Comparison of ENCODE assay signal across 23 mouse cellular contexts in the genomic region with DNA sequence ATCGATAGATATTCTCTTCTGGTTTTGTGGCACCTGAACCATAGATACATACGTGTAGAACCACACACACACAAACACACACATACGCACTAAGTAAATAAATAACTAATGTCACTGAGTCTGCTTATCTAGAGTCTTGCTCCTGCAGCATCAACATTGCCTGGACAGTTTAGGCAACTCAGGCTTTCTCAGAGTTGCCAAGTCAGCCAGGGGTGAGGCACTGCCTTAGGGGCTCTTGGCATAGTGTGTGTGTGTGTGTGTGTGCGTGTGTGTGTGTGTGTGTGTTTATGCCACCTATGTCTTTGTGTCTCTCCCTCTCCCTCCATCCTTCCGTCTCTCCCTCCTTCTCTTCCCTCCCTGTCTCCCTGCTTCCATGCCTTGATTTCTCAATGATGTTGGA.
DNase-seq lines count a peak whose midpoint lies in the region; ATAC-seq and TF ChIP-seq lines count a peak whose summit lies in the region.
"Had no signal": no experiment of that assay in that cellular context is flagged by ENCODE, and none has a peak within 500 bp of the region (broad histone marks: within the 10 kb centered on the region; RNA-seq: fewer than 3 reads in every experiment).

No protein-coding gene starts in this region.

- H3K27ac ChIP-seq in liver, embryonic 12.5 days, result no peak overlapping the region
- H3K27ac ChIP-seq in liver, embryonic 14.5 days, result no peak overlapping the region
- H3K27ac ChIP-seq in liver, postnatal 0 days (ENCODE audit: low read depth), result no peak overlapping the region
- no peak overlapping the region for H3K27ac ChIP-seq in liver, embryonic 16.5 days (ENCODE audit: low read length)
- H3K27ac ChIP-seq in midbrain, embryonic 15.5 days, result no peak overlapping the region
- H3K27ac ChIP-seq: embryonic facial prominence, embryonic 10.5 days; embryonic facial prominence, embryonic 12.5 days; forebrain, embryonic 10.5 days; forebrain, embryonic 12.5 days had no signal

- H3K36me3 ChIP-seq in liver, embryonic 12.5 days, result peaks cover 81% of the 10 kb centered on the region
- H3K36me3 ChIP-seq in liver, embryonic 14.5 days (replicated peaks; ENCODE audit: control insufficient read depth, insufficient read depth, low read depth), result peaks cover 52% of the 10 kb centered on the region
- peaks cover 33% of the 10 kb centered on the region for H3K36me3 ChIP-seq in liver, postnatal 0 days (replicated peaks; ENCODE audit: insufficient read depth, low read length)
- H3K36me3 ChIP-seq in liver, embryonic 16.5 days (ENCODE audit: control insufficient read depth, insufficient read depth), result peaks cover 43% of the 10 kb centered on the region
- peaks cover 23% of the 10 kb centered on the region for H3K36me3 ChIP-seq in midbrain, embryonic 15.5 days (replicated peaks)

- no peak for TF ChIP-seq EP300 in liver, embryonic 14.5 days (IDR thresholded peaks at IDR 0.05; ENCODE audit: low read depth)
- no peak for TF ChIP-seq EP300 in liver, postnatal 0 days (IDR thresholded peaks at IDR 0.05; ENCODE audit: low read depth)

- 90% methylated on average over 5 of the region's 5 CpGs for WGBS in liver, embryonic 12.5 days (ENCODE audit: insufficient replicate concordance)
- WGBS in liver, embryonic 14.5 days (ENCODE audit: insufficient replicate concordance), result 81% methylated on average over 5 of the region's 5 CpGs
- 86% methylated on average over 5 of the region's 5 CpGs for WGBS in liver, postnatal 0 days (ENCODE audit: insufficient replicate concordance)
- 77% methylated on average over 5 of the region's 5 CpGs for WGBS in liver, embryonic 16.5 days (ENCODE audit: insufficient replicate concordance)
- 91% methylated on average over 5 of the region's 5 CpGs for WGBS in midbrain, embryonic 15.5 days

- no peak for DNase-seq in liver
- no peak for DNase-seq in liver, embryonic 14.5 days (ENCODE audit: low read depth in 3 of 3, low spot score in 3 of 3)
- no peak for DNase-seq in liver, postnatal 0 days
- DNase-seq in ovary, adult 18-20 months (ENCODE audit: low spot score), result no peak
- DNase-seq: adrenal gland, adult 8-10 months; adrenal gland, postnatal 14 days; adrenal gland, postnatal 36 days; cerebellum, adult 11-12 months; cerebellum, adult 2 months; cerebellum, adult 9-10 months; cerebellum, postnatal 10 days; cerebellum, postnatal 25 days had no signal

- no peak overlapping the region for H3K4me2 ChIP-seq in liver, embryonic 12.5 days
- no peak overlapping the region for H3K4me2 ChIP-seq in liver, embryonic 14.5 days (ENCODE audit: low read depth)
- no peak overlapping the region for H3K4me2 ChIP-seq in liver, postnatal 0 days (ENCODE audit: low read depth, low read length)
- H3K4me2 ChIP-seq in liver, embryonic 16.5 days (ENCODE audit: low read depth, low read length), result no peak overlapping the region
- H3K4me2 ChIP-seq in midbrain, embryonic 15.5 days, result no peak overlapping the region
- H3K4me2 ChIP-seq: embryonic facial prominence, embryonic 12.5 days; forebrain, embryonic 12.5 days had no signal

- TF ChIP-seq CTCF in liver, embryonic 14.5 days (IDR thresholded peaks at IDR 0.05; ENCODE audit: low read depth), result no peak
- no peak for TF ChIP-seq CTCF in liver, postnatal 0 days (IDR thresholded peaks at IDR 0.05; ENCODE audit: low read depth)

- no peak overlapping the region for H3K9ac ChIP-seq in liver, embryonic 12.5 days
- no peak overlapping the region for H3K9ac ChIP-seq in liver, embryonic 14.5 days (replicated peaks)
- H3K9ac ChIP-seq in liver, postnatal 0 days (replicated peaks), result no peak overlapping the region
- no peak overlapping the region for H3K9ac ChIP-seq in liver, embryonic 16.5 days (ENCODE audit: low read depth, low read length)
- no peak overlapping the region for H3K9ac ChIP-seq in midbrain, embryonic 15.5 days
- H3K9ac ChIP-seq: embryonic facial prominence, embryonic 12.5 days; forebrain, embryonic 12.5 days had no signal

- no peaks in the 10 kb centered on the region for H3K9me3 ChIP-seq in liver, embryonic 12.5 days (replicated peaks)
- H3K9me3 ChIP-seq in liver, embryonic 14.5 days (ENCODE audit: control insufficient read depth, low read length), result no peaks in the 10 kb centered on the region
- H3K9me3 ChIP-seq in liver, postnatal 0 days (ENCODE audit: low read length), result no peaks in the 10 kb centered on the region
- no peaks in the 10 kb centered on the region for H3K9me3 ChIP-seq in liver, embryonic 16.5 days (replicated peaks; ENCODE audit: control insufficient read depth, low read length)
- no peaks in the 10 kb centered on the region for H3K9me3 ChIP-seq in midbrain, embryonic 15.5 days
- H3K9me3 ChIP-seq: embryonic facial prominence, embryonic 10.5 days; embryonic facial prominence, embryonic 12.5 days; forebrain, embryonic 10.5 days; forebrain, embryonic 12.5 days had no signal

- no peak overlapping the region for H3K4me3 ChIP-seq in liver, embryonic 12.5 days
- H3K4me3 ChIP-seq in liver, embryonic 14.5 days (ENCODE audit: insufficient read depth in 1 of 2, low read depth in 2 of 2, low read length in 2 of 2), result no peak overlapping the region
- H3K4me3 ChIP-seq in liver, postnatal 0 days (ENCODE audit: low read depth, low read length), result no peak overlapping the region
- H3K4me3 ChIP-seq in liver, embryonic 16.5 days (ENCODE audit: low read depth, low read length), result no peak overlapping the region
- no peak overlapping the region for H3K4me3 ChIP-seq in midbrain, embryonic 15.5 days
- H3K4me3 ChIP-seq: embryonic facial prominence, embryonic 10.5 days; embryonic facial prominence, embryonic 12.5 days; erythroblast, embryonic 14.5 days; forebrain, embryonic 10.5 days; forebrain, embryonic 12.5 days had no signal

- ATAC-seq in liver, embryonic 12.5 days, result peak; percentile 48; the same call in 1 of the 2 replicates
- peak; percentile 32; the same call in 1 of the 2 replicates for ATAC-seq in liver, embryonic 14.5 days (ENCODE audit: insufficient read depth)
- ATAC-seq in liver, postnatal 0 days, result no peak
- ATAC-seq in erythroblast, adult 5-6 weeks (replicated peaks; ENCODE audit: low FRiP score, poor library complexity, severe bottlenecking), result peak; percentile 57
- ATAC-seq in liver, embryonic 16.5 days (ENCODE audit: low read depth), result peak; percentile 28; the same call in 1 of the 2 replicates
- no peak for ATAC-seq in midbrain, embryonic 15.5 days (replicated peaks)
- ATAC-seq: forebrain, embryonic 14.5 days; forebrain, embryonic 16.5 days had no signal

- H3K4me1 ChIP-seq in liver, embryonic 12.5 days, result peaks cover 38% of the 10 kb centered on the region
- peaks cover 0 to 14% of the 10 kb centered on the region in 2 experiments; a peak in 3 of 4 replicates for H3K4me1 ChIP-seq in liver, embryonic 14.5 days (replicated peaks; ENCODE audit: control insufficient read depth in 2 of 2, insufficient read depth in 2 of 2, low read length in 1 of 2)
- H3K4me1 ChIP-seq in liver, postnatal 0 days (ENCODE audit: insufficient read depth), result peaks cover 22% of the 10 kb centered on the region
- peaks cover 9% of the 10 kb centered on the region; the same call in 1 of the 2 replicates for H3K4me1 ChIP-seq in liver, embryonic 16.5 days (ENCODE audit: control insufficient read depth, low read depth, low read length)
- H3K4me1 ChIP-seq in midbrain, embryonic 15.5 days, result no peaks in the 10 kb centered on the region
- H3K4me1 ChIP-seq: embryonic facial prominence, embryonic 10.5 days; embryonic facial prominence, embryonic 12.5 days; forebrain, embryonic 10.5 days had no signal

- H3K27me3 ChIP-seq in liver, embryonic 12.5 days (replicated peaks), result no peaks in the 10 kb centered on the region
- no peaks in the 10 kb centered on the region for H3K27me3 ChIP-seq in liver, embryonic 14.5 days (ENCODE audit: control insufficient read depth, insufficient read depth, low read length)
- H3K27me3 ChIP-seq in liver, postnatal 0 days (ENCODE audit: insufficient read depth, low read length), result no peaks in the 10 kb centered on the region
- H3K27me3 ChIP-seq in liver, embryonic 16.5 days (ENCODE audit: control insufficient read depth, insufficient read depth, low read depth, low read length), result no peaks in the 10 kb centered on the region
- no peaks in the 10 kb centered on the region for H3K27me3 ChIP-seq in midbrain, embryonic 15.5 days (replicated peaks)
- H3K27me3 ChIP-seq: embryonic facial prominence, embryonic 12.5 days; forebrain, embryonic 12.5 days had no signal

Comparison
In these comparisons a context has a peak if more than half of its experiments do, and no peak if none do; other contexts are left out.
1. ATAC-seq: peak in liver, embryonic 12.5 days (single experiment), liver, embryonic 14.5 days (single experiment), erythroblast, adult 5-6 weeks (single experiment) and liver, embryonic 16.5 days (single experiment); none in liver, postnatal 0 days (single experiment) and midbrain, embryonic 15.5 days (single experiment).